Mouse (Mus musculus): ENCODE results near the gene Tspo2. TPM values are rescaled to one million over a fixed set of nuclear protein-coding genes. Genes with fewer than 3 reads are reported as not detected.

The Tspo2 gene
- polyA plus RNA-seq (2012; rRNA removed), result 0.41 and 0.53 TPM in 2 replicates

- WGBS, result 66% methylated on average over 7 of the region's 7 CpGs
- Histone ChIP-seq H3K27me3 (replicated peaks; ENCODE audit: control insufficient read depth, insufficient read depth, low read length) (no peaks in the 10 kb centered on the region), H3K4me1 (ENCODE audit: control insufficient read depth, insufficient read depth, low read length) (no peaks in the 10 kb centered on the region), H3K36me3 (ENCODE audit: control insufficient read depth, insufficient read depth, low read length) (no peaks in the 10 kb centered on the region), H3K27ac (ENCODE audit: insufficient read depth, low read depth, low read length) (no peak within 1 kb of the TSS), H3K4me3 (ENCODE audit: insufficient read depth, low read depth, low read length) (no peak within 1 kb of the TSS)
- TF ChIP-seq POLR2A (IDR thresholded peaks at IDR 0.05; ENCODE audit: low read depth, low read length) (no peak), CTCF (conservative IDR thresholded peaks at IDR 0.05; ENCODE audit: insufficient read depth, insufficient read length, low read depth, low read length) (no peak)
- no peak for DNase-seq
Observed at GRCm38 (mm10) chr17:48451353-48451675, at the start of gene Tspo2. Gene Tspo2, minus strand, starts transcription at chr17:48451522.

- Histone ChIP-seq H3K4me1 (ENCODE audit: control insufficient read depth, insufficient read depth, low read length) (0 out of 2 replicates have a peak, but pooled peaks cover 8% of the 10 kb centered on the region), H3K27ac (ENCODE audit: insufficient read depth, low read depth, low read length) (no peak overlapping the region), H3K27me3 (replicated peaks; ENCODE audit: control insufficient read depth, insufficient read depth, low read length) (no peaks in the 10 kb centered on the region), H3K4me3 (ENCODE audit: insufficient read depth, low read depth, low read length) (no peak overlapping the region), H3K36me3 (ENCODE audit: control insufficient read depth, insufficient read depth, low read length) (no peaks in the 10 kb centered on the region)
- TF ChIP-seq POLR2A (IDR thresholded peaks at IDR 0.05; ENCODE audit: low read depth, low read length), result no peak
- TF ChIP-seq CTCF (conservative IDR thresholded peaks at IDR 0.05; ENCODE audit: insufficient read depth, insufficient read length, low read depth, low read length), result no peak
- DNase-seq, result peak; percentile 81
- WGBS, result 53% methylated on average over 7 of the region's 7 CpGs
Observed at GRCm38 (mm10) chr17:48500846-48501445, 49.6 kb upstream of the Tspo2 start.

- peak; percentile 78 for DNase-seq
- WGBS, result 34% methylated on average over 3 of the region's 3 CpGs
- TF ChIP-seq POLR2A (IDR thresholded peaks at IDR 0.05; ENCODE audit: low read depth, low read length) (no peak), CTCF (conservative IDR thresholded peaks at IDR 0.05; ENCODE audit: insufficient read depth, insufficient read length, low read depth, low read length) (no peak)
- H3K4me3 ChIP-seq (ENCODE audit: insufficient read depth, low read depth, low read length), result no peak overlapping the region
- no peaks in the 10 kb centered on the region for H3K27me3 ChIP-seq (replicated peaks; ENCODE audit: control insufficient read depth, insufficient read depth, low read length)
- 0 out of 2 replicates have a peak, but pooled peaks cover 8% of the 10 kb centered on the region for H3K4me1 ChIP-seq (ENCODE audit: control insufficient read depth, insufficient read depth, low read length)
- H3K27ac ChIP-seq (ENCODE audit: insufficient read depth, low read depth, low read length), result no peak overlapping the region
- no peaks in the 10 kb centered on the region for H3K36me3 ChIP-seq (ENCODE audit: control insufficient read depth, insufficient read depth, low read length)
Observed at GRCm38 (mm10) chr17:48497986-48498385, 46.7 kb upstream of the Tspo2 start.

GRCm38 (mm10) chr17:48493986-48494385, 42.7 kb upstream of the Tspo2 start:
- H3K36me3 ChIP-seq (ENCODE audit: control insufficient read depth, insufficient read depth, low read length), result no peaks in the 10 kb centered on the region
- H3K4me3 ChIP-seq (ENCODE audit: insufficient read depth, low read depth, low read length), result no peak overlapping the region
- no peaks in the 10 kb centered on the region for H3K27me3 ChIP-seq (replicated peaks; ENCODE audit: control insufficient read depth, insufficient read depth, low read length)
- WGBS, result 64% methylated on average over 8 of the region's 8 CpGs
- no peaks in the 10 kb centered on the region for H3K4me1 ChIP-seq (ENCODE audit: control insufficient read depth, insufficient read depth, low read length)
- TF ChIP-seq CTCF (conservative IDR thresholded peaks at IDR 0.05; ENCODE audit: insufficient read depth, insufficient read length, low read depth, low read length) (no peak), POLR2A (IDR thresholded peaks at IDR 0.05; ENCODE audit: low read depth, low read length) (no peak)
- no peak for DNase-seq
- no peak overlapping the region for H3K27ac ChIP-seq (ENCODE audit: insufficient read depth, low read depth, low read length)

GRCm38 (mm10) chr17:48493582-48493981, 42.3 kb upstream of the Tspo2 start:
- H3K27ac ChIP-seq (ENCODE audit: insufficient read depth, low read depth, low read length), result no peak overlapping the region
- TF ChIP-seq CTCF (conservative IDR thresholded peaks at IDR 0.05; ENCODE audit: insufficient read depth, insufficient read length, low read depth, low read length), result no peak
- TF ChIP-seq POLR2A (IDR thresholded peaks at IDR 0.05; ENCODE audit: low read depth, low read length), result no peak
- no peaks in the 10 kb centered on the region for H3K36me3 ChIP-seq (ENCODE audit: control insufficient read depth, insufficient read depth, low read length)
- H3K27me3 ChIP-seq (replicated peaks; ENCODE audit: control insufficient read depth, insufficient read depth, low read length), result no peaks in the 10 kb centered on the region
- WGBS, result 41% methylated on average over 7 of the region's 7 CpGs
- no peaks in the 10 kb centered on the region for H3K4me1 ChIP-seq (ENCODE audit: control insufficient read depth, insufficient read depth, low read length)
- no peak overlapping the region for H3K4me3 ChIP-seq (ENCODE audit: insufficient read depth, low read depth, low read length)
- no peak for DNase-seq

- Histone ChIP-seq H3K36me3 (ENCODE audit: control insufficient read depth, insufficient read depth, low read length) (no peaks in the 10 kb centered on the region), H3K4me1 (ENCODE audit: control insufficient read depth, insufficient read depth, low read length) (no peaks in the 10 kb centered on the region), H3K27ac (ENCODE audit: insufficient read depth, low read depth, low read length) (no peak overlapping the region), H3K4me3 (ENCODE audit: insufficient read depth, low read depth, low read length) (no peak overlapping the region), H3K27me3 (replicated peaks; ENCODE audit: control insufficient read depth, insufficient read depth, low read length) (no peaks in the 10 kb centered on the region)
- peak; percentile 70 for DNase-seq
- TF ChIP-seq CTCF (conservative IDR thresholded peaks at IDR 0.05; ENCODE audit: insufficient read depth, insufficient read length, low read depth, low read length), result no peak
- TF ChIP-seq POLR2A (IDR thresholded peaks at IDR 0.05; ENCODE audit: low read depth, low read length), result no peak
- 51% methylated on average over 8 of the region's 8 CpGs for WGBS
Observed at GRCm38 (mm10) chr17:48492621-48493020, 41.3 kb upstream of the Tspo2 start.

GRCm38 (mm10) chr17:48489466-48489865, 38.1 kb upstream of the Tspo2 start:
- 94% methylated on average over 3 of the region's 3 CpGs for WGBS
- TF ChIP-seq CTCF (conservative IDR thresholded peaks at IDR 0.05; ENCODE audit: insufficient read depth, insufficient read length, low read depth, low read length) (no peak), POLR2A (IDR thresholded peaks at IDR 0.05; ENCODE audit: low read depth, low read length) (no peak)
- no peak for DNase-seq
- no peak overlapping the region for H3K4me3 ChIP-seq (ENCODE audit: insufficient read depth, low read depth, low read length)
- no peaks in the 10 kb centered on the region for H3K27me3 ChIP-seq (replicated peaks; ENCODE audit: control insufficient read depth, insufficient read depth, low read length)
- H3K27ac ChIP-seq (ENCODE audit: insufficient read depth, low read depth, low read length), result no peak overlapping the region
- H3K4me1 ChIP-seq (ENCODE audit: control insufficient read depth, insufficient read depth, low read length), result no peaks in the 10 kb centered on the region
- H3K36me3 ChIP-seq (ENCODE audit: control insufficient read depth, insufficient read depth, low read length), result no peaks in the 10 kb centered on the region
